Mouse (Mus musculus) small intestine, adult 2 months (tissue): ENCODE measurements around the gene Dis3l2. TPM values are rescaled to one million over a fixed set of nuclear protein-coding genes. Genes with fewer than 3 reads are reported as not detected.

Source experiments
- H3K27ac ChIP-seq: fragments of 200-500 bp; 2 replicates; pipeline ENCODE4 v1.5.1; 2012; ENCODE audit warnings: low read depth, low read length, control low read depth, inconsistent platforms; ENCODE audit not compliant: insufficient read depth
- H3K27me3 ChIP-seq: fragments of 200-500 bp; 2 replicates; pipeline ENCODE4 v1.6.1; 2012; ENCODE audit warnings: mild to moderate bottlenecking, moderate library complexity, low read length, inconsistent platforms; ENCODE audit not compliant: control insufficient read depth, insufficient read depth
- H3K36me3 ChIP-seq: fragments of 200-500 bp; 2 replicates; pipeline ENCODE4 v1.6.1; 2012; ENCODE audit warnings: mild to moderate bottlenecking, low read length, control low read depth, inconsistent platforms; ENCODE audit not compliant: control insufficient read depth, insufficient read depth
- H3K4me1 ChIP-seq: fragments of 200-500 bp; 2 replicates; pipeline ENCODE4 v1.6.1; 2012; ENCODE audit warnings: low read length, inconsistent platforms, mixed read lengths; ENCODE audit not compliant: control insufficient read depth, insufficient read depth, insufficient read length
- H3K4me3 ChIP-seq: fragments of 200-500 bp; 2 replicates; pipeline ENCODE4 v1.5.1; 2012; ENCODE audit warnings: low read depth, mild to moderate bottlenecking, control low read depth, inconsistent platforms, low read length, moderate library complexity
- CTCF ChIP-seq: fragments of 200-500 bp; IDR thresholded peaks from 2 replicates; pipeline ENCODE4 v1.5.1; 2012; ENCODE audit warnings: low read depth, mild to moderate bottlenecking, control low read depth, inconsistent platforms, low read length, moderate library complexity, mixed read lengths; ENCODE audit not compliant: insufficient replicate concordance, insufficient read length; ENCODE audit errors: extremely low read depth
- POLR2A ChIP-seq: fragments of 200-500 bp; IDR thresholded peaks from 2 replicates; pipeline ENCODE4 v1.6.1; 2012; ENCODE audit warnings: low read depth, mild to moderate bottlenecking, control low read depth, inconsistent platforms, low read length, moderate library complexity
- WGBS: fragments of 180-500 bp; shearing (Covaris S2); methylation state at CpG from one replicate; pipeline ENCODE4 v1.1.7; 2018; 5-methylcytosine and 5-hydroxymethylcytosine counted together
- polyA plus RNA-seq: library from polyadenylated mRNA; depleted of rRNA; stranded (reverse); fragments of >200 nt; gene quantifications from 2 replicates; pipeline ENCODE4 v1.2.3, GENCODE M21; 2012

Gene Dis3l2
- polyA plus RNA-seq, 1 experiment = 9.1 TPM

GRCm38 (mm10) chr1:87060913-87061312 is 357.3 kb downstream of the Dis3l2 start:
- Histone ChIP-seq H3K27ac (no peak overlapping the region), H3K4me1 (no peaks in the 10 kb centered on the region; the same call in 1 of the 2 replicates), H3K4me3 (no peak overlapping the region), H3K27me3 (no peaks in the 10 kb centered on the region), H3K36me3 (no peaks in the 10 kb centered on the region)
- TF ChIP-seq POLR2A (no peak), CTCF (no peak)

- H3K27ac ChIP-seq = no peak overlapping the region
- no peak overlapping the region for H3K4me3 ChIP-seq
- H3K4me1 ChIP-seq = peaks cover 5% of the 10 kb centered on the region
- TF ChIP-seq POLR2A = no peak
- TF ChIP-seq CTCF = peak; percentile 59; the same call in 1 of the 2 replicates
- no peaks in the 10 kb centered on the region for H3K27me3 ChIP-seq
- WGBS = 44% methylated on average over 16 of the region's 16 CpGs
- H3K36me3 ChIP-seq = no peaks in the 10 kb centered on the region
Observed at GRCm38 (mm10) chr1:87070720-87071119, 367.1 kb downstream of the Dis3l2 start.

GRCm38 (mm10) chr1:87073776-87074175 is 370.2 kb downstream of the Dis3l2 start:
- H3K4me3 ChIP-seq = no peak overlapping the region
- H3K27ac ChIP-seq = no peak overlapping the region
- H3K36me3 ChIP-seq = no peaks in the 10 kb centered on the region
- no peaks in the 10 kb centered on the region for H3K27me3 ChIP-seq
- TF ChIP-seq CTCF (no peak), POLR2A (no peak)
- 89% methylated on average over 8 of the region's 8 CpGs for WGBS
- H3K4me1 ChIP-seq = peaks cover 5% of the 10 kb centered on the region

GRCm38 (mm10) chr1:87086196-87086595 is 382.6 kb downstream of the Dis3l2 start:
- Histone ChIP-seq H3K27me3 (no peaks in the 10 kb centered on the region), H3K4me1 (peaks cover 18% of the 10 kb centered on the region), H3K27ac (no peak overlapping the region), H3K36me3 (no peaks in the 10 kb centered on the region), H3K4me3 (no peak overlapping the region)
- 29% methylated on average over 4 of the region's 4 CpGs for WGBS
- no peak for TF ChIP-seq CTCF
- no peak for TF ChIP-seq POLR2A

GRCm38 (mm10) chr1:87086964-87087363 is 383.4 kb downstream of the Dis3l2 start:
- WGBS = 84% methylated on average over 17 of the region's 17 CpGs
- H3K4me1 ChIP-seq = peaks cover 18% of the 10 kb centered on the region
- no peak for TF ChIP-seq POLR2A
- TF ChIP-seq CTCF = no peak
- no peak overlapping the region for H3K27ac ChIP-seq
- H3K36me3 ChIP-seq = no peaks in the 10 kb centered on the region
- no peaks in the 10 kb centered on the region for H3K27me3 ChIP-seq
- H3K4me3 ChIP-seq = no peak overlapping the region

GRCm38 (mm10) chr1:87089251-87089650 is 385.6 kb downstream of the Dis3l2 start:
- H3K36me3 ChIP-seq = no peaks in the 10 kb centered on the region
- TF ChIP-seq POLR2A (no peak), CTCF (no peak)
- WGBS = 90% methylated on average over 11 of the region's 11 CpGs
- peaks cover 18% of the 10 kb centered on the region for H3K4me1 ChIP-seq
- H3K27me3 ChIP-seq = no peaks in the 10 kb centered on the region
- no peak overlapping the region for H3K4me3 ChIP-seq
- no peak overlapping the region for H3K27ac ChIP-seq

- H3K4me3 ChIP-seq = no peak within 1 kb of the TSS
- peaks cover 18% of the 10 kb centered on the region for H3K4me1 ChIP-seq
- WGBS = 44% methylated on average over 4 of the region's 4 CpGs
- TF ChIP-seq CTCF = no peak
- no peak for TF ChIP-seq POLR2A
- H3K27ac ChIP-seq = no peak within 1 kb of the TSS
- H3K36me3 ChIP-seq = no peaks in the 10 kb centered on the region
- no peaks in the 10 kb centered on the region for H3K27me3 ChIP-seq
Observed at GRCm38 (mm10) chr1:87089828-87090227, 386.2 kb downstream of the Dis3l2 start, which contains the start of gene Alppl2. TSS of gene Alppl2 (minus strand) at chr1:87089928.
